Mouse (Mus musculus): Measurements from ENCODE around the gene Igsf23.
"Not testable (repeated sequence)": the region's sequence is repeated elsewhere in the genome, so short reads cannot be mapped to it uniquely, and the experiment has no call there.

The Igsf23 gene

DNA sequence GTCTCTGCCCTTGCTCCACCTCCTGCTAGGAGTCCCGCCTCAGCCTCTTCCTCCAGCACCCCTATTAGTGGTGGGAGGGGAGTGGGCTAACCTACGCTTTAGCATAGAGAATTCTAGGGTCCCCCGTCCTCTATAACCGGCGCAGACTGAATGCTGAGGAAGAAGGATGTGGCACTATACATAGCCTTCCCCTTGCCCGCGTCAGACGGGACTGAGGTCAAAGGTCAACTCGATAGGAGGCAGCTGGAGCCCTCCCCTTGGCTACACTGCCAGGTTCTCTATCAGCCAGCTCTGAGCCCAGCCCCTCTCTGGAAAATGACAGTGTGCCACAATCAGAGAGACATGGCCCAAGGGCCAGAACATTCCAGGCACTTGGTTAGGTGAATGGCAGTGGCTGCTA, at the start of gene Igsf23:
Gene Igsf23, minus strand, starts transcription at position 168 of the 400 bp plus-strand sequence.
- in situ Hi-C loops (cut with MboI, MseI), result no loop called here

DNA sequence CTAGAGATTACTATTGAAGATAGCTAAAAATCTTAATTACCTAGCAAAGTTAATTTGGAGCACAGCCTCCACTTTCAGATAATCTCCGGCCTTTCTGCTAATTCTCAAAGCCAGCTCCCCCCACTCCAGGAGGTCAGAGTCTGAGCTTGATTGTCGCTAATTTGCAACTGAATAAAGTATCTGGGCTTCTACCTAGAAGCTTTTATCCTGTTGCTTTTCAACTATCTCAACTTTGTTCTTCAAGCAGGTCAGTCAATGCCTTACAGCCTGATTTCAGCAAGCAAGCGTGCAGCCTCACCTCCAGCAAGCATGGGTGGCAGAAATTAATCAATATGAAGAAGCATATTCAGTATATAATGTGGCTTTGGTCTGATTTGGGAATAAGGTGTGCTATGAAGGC, 46.2 kb upstream of the Igsf23 start:
- in situ Hi-C loops (cut with MboI, MseI), result not testable (repeated sequence)

DNA sequence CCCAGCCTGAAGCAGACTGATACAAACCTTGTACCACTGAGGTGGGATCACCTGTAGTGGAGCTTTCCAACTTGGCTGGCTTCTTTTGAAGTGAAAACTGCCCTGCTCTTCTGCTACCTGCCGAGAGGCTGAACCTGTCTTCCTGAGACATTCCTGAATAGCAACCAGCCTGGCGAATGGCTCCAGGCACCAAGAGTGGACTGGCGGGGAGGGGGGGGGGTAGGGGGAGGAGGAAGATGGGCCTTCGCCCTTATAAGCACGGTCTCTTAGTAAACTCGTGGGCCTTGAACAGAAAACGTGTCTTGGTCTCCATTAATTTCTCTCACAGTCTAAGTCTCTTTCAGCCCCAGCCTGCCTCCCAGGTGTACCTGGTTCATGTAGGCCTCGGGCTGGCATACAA, 40.6 kb upstream of the Igsf23 start, which contains the start of gene Nlrp9b:
Gene Nlrp9b, plus strand, starts transcription at position 301 of the 400 bp plus-strand sequence.
- in situ Hi-C loops (cut with MboI, MseI), result not testable (repeated sequence)

DNA sequence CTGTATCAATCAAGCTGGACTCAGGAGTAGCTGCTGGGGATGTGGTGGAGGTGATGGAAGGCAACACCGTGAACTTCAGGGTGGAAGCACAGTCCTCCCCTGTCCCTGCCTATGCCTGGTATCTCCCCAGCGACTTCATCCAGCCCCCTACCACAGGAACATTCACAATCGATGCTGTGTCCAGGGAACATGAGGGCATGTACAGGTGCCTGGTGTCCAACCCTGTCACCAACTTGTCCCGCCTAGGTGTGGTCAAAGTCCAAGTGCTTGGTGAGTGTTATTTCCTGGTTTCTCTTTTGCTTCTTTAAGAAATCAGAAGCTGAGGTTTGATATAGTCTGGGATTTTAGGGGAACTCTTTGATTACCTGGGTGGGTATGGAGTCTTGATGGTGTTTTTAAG, 21.0 kb upstream of the Igsf23 start:
- in situ Hi-C loops (cut with MboI, MseI), result no loop called here

DNA sequence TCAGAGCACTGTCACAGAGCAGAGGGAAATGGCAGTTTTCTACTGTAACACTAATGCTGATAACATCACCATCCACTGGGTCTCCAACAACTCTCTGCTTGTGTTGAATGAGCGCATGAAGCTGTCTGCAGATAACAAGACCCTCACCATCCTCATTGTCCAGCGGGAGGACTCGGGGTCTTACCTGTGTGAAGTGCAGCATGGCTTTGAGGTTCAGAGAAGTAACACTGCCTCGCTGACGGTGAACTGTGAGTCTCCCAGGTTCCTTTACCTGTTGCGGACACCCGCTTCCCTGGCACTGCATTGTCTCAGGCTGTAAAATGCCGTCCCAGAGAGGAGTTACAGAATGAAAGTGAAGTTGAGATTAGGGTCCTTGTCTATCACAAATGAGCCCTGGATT, 19.6 kb upstream of the Igsf23 start:
- in situ Hi-C loops (cut with MboI, MseI), result no loop called here

DNA sequence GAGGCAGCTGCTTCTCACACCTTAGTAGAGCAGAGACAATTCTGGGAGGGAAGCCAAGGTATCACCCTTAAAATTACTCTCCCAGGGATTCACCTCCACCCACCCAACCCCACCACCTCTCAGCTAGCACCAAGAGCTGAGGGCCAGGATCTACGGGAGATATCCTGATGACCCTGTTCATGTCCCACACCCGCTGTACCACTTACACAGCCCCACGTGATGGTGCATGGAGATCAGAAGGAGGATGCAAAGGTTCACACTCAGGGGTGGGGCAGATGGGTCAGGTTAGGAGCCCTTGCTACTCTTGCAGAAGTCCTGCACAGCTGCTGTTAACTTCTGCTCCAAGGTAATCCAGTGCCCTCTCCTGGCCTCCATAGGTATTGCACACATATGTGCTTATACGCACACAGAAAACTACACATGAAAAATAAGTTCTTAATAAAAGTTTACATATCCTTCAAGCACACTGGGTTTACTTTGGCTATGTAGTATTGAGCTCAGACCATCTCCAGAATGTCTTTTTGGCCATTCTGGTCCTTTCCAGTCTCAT, 19.1 kb upstream of the Igsf23 start:
- in situ Hi-C loops (cut with MboI, MseI), result no loop called here

DNA sequence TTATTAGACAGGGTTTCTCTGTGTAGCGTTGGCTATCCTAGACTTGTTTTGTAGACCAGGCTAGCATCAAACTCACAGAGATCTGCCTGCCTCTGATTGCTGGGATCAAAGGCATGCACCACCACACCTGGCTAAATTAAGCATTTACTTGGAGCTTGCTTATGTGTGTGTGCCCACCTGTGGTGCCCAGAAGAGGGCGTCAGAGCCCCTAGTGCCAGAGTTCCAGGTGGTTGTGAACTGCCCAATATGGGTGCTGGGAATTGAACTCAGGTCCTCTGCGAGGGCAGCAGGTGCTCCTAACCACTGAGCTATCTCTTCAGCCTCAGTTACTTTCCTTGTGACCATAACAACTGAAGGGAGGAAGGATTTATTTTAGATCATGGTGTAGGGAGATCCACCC, 18.6 kb upstream of the Igsf23 start:
- in situ Hi-C loops (cut with MboI, MseI), result no loop called here

DNA sequence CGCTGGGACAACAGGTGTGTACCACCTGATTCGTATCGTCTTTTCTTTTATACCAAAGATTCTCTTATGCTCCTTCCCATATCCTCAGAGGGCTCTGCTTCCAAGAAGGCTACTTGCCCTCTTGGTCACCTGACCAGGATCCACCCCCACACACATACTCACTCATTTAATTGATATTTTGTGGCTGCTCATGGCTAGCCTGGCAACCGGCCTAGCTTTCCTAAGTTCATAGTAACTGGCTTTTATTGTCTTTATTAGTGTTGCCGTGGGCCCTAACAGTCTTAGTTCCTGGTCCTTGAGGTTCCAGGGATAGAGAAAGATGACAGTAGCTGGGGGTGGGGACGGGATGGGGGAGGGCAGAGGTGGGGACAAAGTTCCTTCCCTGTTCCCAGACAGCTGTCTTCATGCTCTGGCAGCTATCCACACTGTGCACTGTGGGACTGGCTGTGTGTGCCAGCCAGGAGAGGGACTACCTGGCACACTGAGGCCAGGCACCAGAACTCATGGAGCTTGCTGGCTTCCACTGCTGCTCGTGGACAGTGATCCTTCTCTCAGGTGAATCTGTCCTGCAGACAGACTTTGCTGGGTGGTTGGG, 14.5 kb upstream of the Igsf23 start, which contains the start of gene Ceacam20:
Gene Ceacam20, plus strand, starts transcription at position 428 of the 595 bp plus-strand sequence.
- in situ Hi-C loops (cut with MboI, MseI), result no loop called here

DNA sequence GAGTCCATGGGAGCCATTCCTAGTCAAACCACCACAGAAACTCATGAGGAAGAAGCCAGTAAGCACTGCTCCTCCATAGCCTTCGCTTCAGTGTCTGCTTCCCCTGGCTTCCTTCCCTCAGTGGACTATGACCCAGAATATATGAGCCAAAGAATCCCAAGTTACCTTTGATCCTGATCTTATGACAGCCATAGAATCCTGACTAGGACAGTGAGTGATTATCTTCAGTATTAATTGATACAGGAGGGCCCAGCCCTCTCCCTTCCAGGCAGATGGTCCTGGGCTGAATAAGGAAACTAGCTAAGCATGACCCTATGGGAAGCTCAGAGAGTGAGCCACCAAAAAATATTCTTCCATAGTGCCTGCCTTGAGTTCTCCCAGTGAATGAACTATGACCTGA, 11.9 kb upstream of the Igsf23 start:
- in situ Hi-C loops (cut with MboI, MseI), result no loop called here

DNA sequence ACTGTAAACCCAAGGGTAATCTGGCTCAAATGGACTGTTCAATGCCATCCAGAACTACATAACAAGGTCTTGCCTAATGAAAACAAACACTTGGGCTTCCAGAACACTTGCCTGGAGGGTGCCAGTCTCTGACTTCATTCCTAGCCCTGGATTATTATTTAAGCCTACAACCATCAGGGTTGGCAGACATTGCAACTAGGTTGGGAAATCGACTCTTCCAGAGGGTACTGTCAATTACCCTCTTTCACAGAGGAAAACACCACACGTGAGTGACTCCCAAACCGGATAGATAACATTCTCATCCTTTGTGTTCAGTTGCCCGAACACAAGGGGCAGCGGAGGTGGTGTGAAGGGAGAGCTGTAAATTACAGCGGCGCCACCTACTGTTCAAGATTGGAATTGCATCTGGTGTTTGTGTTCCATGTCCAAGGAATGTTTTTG, 5.8 kb upstream of the Igsf23 start:
- in situ Hi-C loops (cut with MboI, MseI), result loop anchor here (5.0 kb wide), 1 partner anchor 44 kb away; no protein-coding TSS in a partner anchor

DNA sequence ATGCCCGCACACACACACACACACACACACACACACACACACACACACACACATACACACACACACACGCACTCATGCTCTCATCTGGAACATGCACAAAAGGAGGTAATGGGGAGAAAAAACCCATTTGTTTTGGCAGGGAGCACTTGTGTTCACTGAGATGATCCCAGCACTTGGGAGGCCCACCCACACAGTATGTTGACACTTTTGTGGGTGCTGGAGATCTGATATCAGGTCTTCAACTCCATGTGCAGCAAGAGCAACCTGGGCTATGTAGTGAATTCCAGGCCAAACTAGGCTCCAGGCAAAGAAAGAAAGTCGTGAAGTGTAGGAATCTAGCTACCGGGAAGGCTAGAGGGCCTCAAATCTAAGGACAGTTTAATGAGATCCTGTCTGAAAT, 5.3 kb upstream of the Igsf23 start:
- in situ Hi-C loops (cut with MboI, MseI), result loop anchor here (5.0 kb wide), 1 partner anchor 44 kb away; no protein-coding TSS in a partner anchor

DNA sequence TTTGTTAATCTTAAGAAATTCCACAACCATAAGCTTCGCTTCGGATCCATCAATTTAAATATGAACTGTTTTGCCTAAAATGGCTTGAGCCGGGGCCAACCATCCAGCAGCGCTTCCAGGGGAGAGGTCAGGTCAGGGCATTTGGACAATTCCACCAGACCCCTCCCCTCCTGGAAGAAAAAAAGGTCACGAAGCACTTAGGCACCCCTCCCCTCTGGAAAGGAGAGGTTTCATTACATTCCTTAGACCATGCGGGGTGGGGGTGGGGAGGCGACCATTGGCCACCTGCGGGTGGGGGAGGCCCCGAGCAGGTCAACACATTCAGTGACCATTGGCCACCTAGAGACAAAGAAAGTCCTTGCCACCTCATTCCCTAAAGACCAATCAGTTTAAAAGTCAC, 2.5 kb upstream of the Igsf23 start:
- in situ Hi-C loops (cut with MboI, MseI), result no loop called here

DNA sequence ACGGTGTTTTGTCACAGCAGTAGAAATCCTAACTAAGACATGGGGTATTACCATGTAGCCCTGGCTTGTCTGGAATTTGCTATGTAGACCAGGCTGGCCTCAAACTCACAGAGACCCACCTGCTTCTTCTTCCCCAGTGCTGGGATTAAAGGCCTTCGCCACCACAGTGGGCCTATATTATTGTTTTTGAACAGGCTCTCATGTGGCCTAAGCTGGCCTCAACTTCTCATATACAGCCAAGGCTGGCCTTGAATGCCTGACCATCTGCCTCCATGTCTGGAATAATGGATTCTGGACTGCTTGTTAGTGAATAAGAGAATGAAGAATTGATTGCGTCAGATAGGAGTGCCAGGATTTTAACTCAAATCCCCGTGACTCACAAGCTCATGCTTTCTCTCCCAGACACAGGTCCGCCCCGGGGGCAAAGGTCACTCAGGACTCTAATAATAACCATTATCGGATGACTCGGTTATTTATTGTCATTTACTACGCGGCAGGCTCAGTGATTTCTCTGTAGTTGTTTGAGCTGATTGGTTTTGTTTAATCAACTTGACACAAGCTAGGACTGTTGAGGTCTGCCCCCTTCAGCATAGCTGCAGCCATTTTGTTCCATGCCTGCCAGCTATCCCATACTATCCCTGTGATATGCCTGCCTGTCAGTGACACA, 1.9 kb upstream of the Igsf23 start:
- in situ Hi-C loops (cut with MboI, MseI), result no loop called here

DNA sequence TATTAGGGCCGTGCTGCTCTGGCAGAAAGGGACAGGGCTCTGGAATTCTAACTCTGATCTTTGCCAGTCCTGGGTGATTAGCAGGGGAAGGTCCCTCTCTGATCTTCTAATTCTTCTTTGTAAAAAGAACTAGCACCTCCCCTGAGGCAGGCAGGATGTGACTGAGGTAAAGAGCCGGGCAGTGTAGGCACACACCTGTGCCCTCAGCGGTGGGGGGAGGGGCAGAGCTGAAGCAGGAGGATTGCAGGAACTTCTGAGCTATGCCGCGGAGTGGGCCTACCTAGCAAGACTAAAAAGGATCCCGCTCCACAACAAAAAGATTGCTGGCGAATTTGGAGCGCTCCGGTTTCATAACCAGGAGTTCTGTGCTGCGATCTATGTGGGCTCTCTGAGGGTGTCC, 560 bp downstream of the Igsf23 start:
- in situ Hi-C loops (cut with MboI, MseI), result no loop called here

DNA sequence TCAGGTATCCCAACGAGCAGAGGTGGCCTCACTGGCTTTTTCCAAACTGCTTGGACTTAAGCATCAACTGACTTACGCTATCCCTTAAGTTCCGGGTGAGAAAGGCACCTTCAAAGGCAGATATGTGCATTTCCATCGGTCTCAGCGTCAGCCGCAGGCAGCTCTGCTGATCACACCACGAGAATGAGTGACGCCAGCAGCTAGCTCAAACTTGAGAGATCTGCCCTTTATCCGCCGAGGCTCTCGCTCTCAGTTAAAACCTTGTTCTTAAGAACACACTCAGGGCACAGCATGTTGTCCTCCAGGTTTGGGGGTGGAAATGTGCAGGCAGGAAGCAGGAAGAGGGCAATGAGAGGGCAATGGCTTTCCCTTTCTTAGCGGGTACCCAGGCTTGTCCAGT, 1.6 kb downstream of the Igsf23 start:
- in situ Hi-C loops (cut with MboI, MseI), result no loop called here

DNA sequence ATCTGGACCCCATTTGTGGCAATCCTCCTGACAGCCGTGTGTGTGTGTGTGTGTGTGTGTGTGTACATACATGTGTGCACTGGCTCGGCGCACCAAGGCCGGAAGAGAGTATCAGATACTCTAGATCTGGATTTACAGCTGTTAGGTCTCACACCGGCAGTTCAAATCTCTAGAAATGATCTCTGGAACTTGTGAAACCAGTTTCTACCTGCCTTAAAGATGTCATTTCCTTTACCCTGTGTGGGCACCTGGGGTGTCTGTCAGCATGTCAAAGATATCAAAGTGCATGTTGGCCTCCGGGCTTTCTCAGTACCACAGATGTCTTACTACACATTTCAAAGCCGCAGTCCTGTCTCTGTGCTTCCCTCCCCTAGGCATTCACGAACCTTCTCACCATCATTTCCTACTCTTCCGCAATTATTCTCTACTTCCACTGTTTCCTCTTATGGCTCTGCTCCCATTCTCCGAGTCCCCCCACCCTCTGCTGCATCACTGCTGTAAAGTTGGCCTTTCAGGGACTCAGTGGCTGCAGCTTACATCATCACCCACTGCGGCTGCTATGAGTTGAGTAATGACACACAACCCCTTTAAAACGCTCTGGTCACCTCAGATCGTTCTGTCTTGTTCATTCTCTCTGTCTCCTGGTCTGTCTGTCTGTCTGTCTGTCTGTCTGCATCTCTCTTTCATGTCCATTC, 4.6 kb downstream of the Igsf23 start:
- in situ Hi-C loops (cut with MboI, MseI), result no loop called here

DNA sequence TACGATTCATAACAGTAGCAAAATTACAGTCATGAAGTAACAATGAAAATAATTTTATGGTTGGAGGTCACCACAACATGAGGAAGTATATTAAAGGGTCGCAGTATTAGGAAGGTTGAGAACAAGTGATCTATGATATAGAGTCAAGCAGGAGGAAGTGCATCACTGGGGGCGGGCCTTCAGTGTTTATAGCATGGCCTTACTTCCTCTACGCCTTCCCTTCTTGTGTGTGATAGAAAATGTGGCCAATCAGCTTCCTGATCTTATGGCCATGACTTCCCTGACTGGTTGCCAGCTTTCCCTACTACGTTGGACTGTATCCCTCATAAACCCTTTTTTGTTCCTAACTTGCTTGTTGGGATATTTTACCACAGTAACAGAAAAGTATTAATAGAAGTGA, 5.4 kb downstream of the Igsf23 start:
- in situ Hi-C loops (cut with MboI, MseI), result no loop called here

DNA sequence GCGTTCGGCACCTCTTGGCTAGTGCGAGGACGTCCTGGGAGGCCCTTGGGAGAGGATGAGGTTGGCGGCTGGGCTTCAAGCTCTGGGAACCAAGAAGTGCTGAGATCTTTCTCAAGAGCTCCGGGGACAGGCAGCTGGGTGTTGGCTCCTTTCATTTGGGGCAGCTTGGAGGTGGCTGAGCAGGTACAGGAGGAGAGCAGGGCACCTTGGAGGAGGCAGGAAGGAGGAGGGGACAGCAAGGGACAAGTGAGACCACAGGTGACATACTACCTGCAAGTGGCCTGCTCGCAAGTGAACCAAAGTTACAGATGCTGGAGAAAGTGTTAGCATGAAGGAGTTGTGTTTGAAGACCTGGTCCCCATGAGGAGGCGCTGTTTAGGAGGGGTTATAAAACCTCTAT, 5.8 kb downstream of the Igsf23 start:
- in situ Hi-C loops (cut with MboI, MseI), result no loop called here

DNA sequence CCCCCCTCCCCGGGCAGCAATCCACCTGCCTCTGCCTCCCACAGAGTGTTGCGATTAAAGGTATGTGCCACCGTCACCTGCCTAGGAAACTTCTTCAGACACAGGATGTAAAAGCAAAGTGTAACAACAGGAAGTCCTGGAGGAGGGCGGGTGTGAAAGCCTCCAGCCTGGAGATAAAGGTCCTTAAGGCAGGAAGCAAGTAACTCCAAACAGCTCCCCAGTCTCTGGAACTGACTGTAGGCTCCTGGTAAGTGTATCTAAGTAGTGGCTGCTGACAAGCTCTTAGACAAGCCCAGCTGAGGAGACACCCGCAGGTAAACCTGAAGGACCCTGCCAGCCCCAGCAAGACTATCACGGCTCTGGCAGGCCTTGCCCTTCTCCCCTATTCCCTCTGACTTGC, 10.3 kb downstream of the Igsf23 start:
- in situ Hi-C loops (cut with MboI, MseI), result no loop called here

DNA sequence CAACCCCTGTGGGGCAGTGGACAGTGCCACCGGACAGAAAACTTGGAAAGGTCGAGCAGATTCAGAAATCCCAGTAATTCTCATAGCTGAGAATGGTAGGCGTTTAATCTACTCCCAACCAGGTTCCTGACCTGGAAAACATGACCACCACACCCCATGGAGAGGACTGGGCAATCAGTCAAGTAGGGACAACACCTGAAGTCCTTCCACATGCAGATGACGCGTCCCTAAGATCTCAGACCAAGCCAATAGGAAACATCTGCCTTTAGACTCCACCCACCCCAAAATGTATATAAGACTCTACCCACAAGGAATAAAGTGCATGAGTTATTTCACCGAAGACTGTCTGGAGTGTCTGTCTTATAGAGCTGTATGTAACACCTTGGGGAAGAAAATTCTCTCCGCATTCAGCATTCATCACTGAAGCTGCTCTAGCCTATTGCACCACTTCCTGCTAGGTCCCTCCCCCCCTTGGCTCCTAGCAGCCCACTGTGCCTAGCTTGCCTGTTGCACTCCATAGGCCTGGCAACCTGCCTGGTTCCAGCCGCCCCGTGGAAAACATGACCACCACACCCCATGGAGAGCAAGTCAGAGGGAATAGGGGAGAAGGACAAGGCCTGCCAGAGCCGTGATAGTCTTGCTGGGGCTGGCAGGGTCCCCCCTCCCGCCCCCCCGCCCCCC, 10.9 kb downstream of the Igsf23 start:
- in situ Hi-C loops (cut with MboI, MseI), result loop anchor here in 1 of 2 experiments (5.0 to 10.0 kb wide), 2 partner anchors 122 to 535 kb away; partner anchors contain the start of genes Ckm and Klc3

DNA sequence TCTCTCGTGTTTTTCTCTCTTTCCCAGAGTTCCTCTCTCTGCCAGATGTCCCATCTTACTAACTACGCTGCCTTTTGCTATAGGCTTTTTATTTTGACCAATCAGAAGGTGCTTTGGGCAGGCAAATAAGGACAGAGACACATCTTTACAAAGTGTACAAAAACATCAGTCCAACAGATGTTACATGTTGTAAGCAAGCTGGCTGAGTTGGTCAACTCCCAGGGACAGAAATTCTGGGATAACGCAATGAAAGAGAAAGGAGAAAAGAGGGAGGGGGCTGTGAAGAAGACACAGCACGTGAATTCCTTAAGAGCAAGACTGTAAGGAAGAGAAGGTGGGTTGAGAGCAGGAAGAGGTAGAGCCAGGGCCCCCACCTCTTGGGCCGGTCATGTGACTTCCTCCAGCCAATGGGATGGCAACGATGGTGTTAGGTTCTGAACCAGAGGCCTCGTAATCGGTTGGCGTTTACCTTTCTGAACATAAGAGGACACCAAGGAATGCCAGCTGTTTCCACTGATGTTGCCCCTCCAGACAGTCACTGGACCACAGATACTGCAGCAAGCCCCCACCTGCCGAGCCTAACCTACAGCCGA, 13.2 kb downstream of the Igsf23 start:
- in situ Hi-C loops (cut with MboI, MseI), result loop anchor here in 1 of 2 experiments (5.0 to 10.0 kb wide), 2 partner anchors 120 to 533 kb away; partner anchors contain the start of genes Ckm and Klc3

Measured in T-helper 17 cell (primary cell).